Mouse (Mus musculus) erythroblast, embryonic 14.5 days (primary cell): ENCODE data around the gene Thumpd2.

Experiments
- GATA1 ChIP-seq: IDR thresholded peaks from 2 replicates; pipeline ENCODE4 v1.6.1; 2012; ENCODE audit warnings: low read length, inconsistent platforms, mixed read lengths
- TAL1 ChIP-seq: IDR thresholded peaks from 3 replicates; pipeline ENCODE4 v1.6.1; 2012; ENCODE audit warnings: low read length, inconsistent platforms, mixed read lengths

DNA sequence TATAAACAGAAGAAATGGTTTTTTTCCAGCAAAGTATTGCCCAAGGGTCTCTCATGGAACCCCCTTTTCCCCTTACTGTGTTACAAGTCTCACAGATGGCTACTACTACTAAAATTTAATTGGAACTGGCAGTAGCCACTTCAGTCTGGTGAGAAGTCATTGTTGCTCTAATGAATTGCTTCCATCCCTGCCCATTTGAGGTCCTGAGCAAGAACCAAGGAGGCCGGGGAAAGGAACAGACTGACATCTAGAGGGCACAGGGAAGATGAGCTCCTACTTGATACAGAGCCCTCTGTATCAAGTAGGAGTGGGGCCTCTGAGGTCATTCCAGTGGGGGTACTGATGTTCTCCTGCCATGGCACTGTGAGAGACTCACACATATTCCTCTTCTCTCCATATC lies 47.8 kb downstream of the Thumpd2 start:
- TF ChIP-seq GATA1 (no peak), TAL1 (no peak)
